Comparison of ENCODE assay signal across 11 mouse cellular contexts in genomic region chr10:95310688-95311441, GRCm38 (mm10). TPM values are rescaled to one million over a fixed set of nuclear protein-coding genes. Genes with fewer than 3 reads are reported as not detected.
DNase-seq lines count a peak whose midpoint lies in the region; ATAC-seq and TF ChIP-seq lines count a peak whose summit lies in the region.
"Had no signal": no experiment of that assay in that cellular context is flagged by ENCODE, and none has a peak within 500 bp of the region (broad histone marks: within the 10 kb centered on the region; RNA-seq: fewer than 3 reads in every experiment).

No protein-coding gene starts in this region.

- DNase-seq in gastrocnemius, adult 2 months: peak; percentile 46
- DNase-seq in gastrocnemius, postnatal 36 days: no peak
- peak; percentile 69 for DNase-seq in forebrain, embryonic 11.5 days (ENCODE audit: low spot score)
- peak; percentile 69 for DNase-seq in mesoderm, embryonic 11.5 days (ENCODE audit: low read depth, low spot score)
- DNase-seq in thymus, postnatal 14 days: no peak
- DNase-seq in left cerebral cortex, adult 9 months (ENCODE audit: low spot score in 2 of 2): no peak
- DNase-seq in layer of hippocampus, postnatal 14 days (ENCODE audit: low spot score in 2 of 2): no peak
- DNase-seq: lung, adult 18-20 months had no signal

- intact Hi-C loops in gastrocnemius, adult 2 months (cut with DNase I): no loop called here
- intact Hi-C loops in gastrocnemius, postnatal 36 days (cut with DNase I): no loop called here

- H3K27me3 ChIP-seq in E14TG2a.4 (ENCODE audit: insufficient read depth, low read length): no peaks in the 10 kb centered on the region
- peaks cover 2% of the 10 kb centered on the region; the same call in 1 of the 2 replicates for H3K27me3 ChIP-seq in forebrain, embryonic 11.5 days (ENCODE audit: control insufficient read depth, insufficient read depth, low read length)
- H3K27me3 ChIP-seq: stomach, embryonic 15.5 days had no signal

- H3K9ac ChIP-seq in forebrain, embryonic 11.5 days (ENCODE audit: low read length): no peak overlapping the region
- H3K9ac ChIP-seq: stomach, embryonic 15.5 days had no signal

- H3K9me3 ChIP-seq in E14TG2a.4 (ENCODE audit: low read length): no peaks in the 10 kb centered on the region
- no peaks in the 10 kb centered on the region for H3K9me3 ChIP-seq in forebrain, embryonic 11.5 days (ENCODE audit: control insufficient read depth, low read length)
- H3K9me3 ChIP-seq: stomach, embryonic 15.5 days had no signal

- peak overlapping the region; percentile 27; the same call in 1 of the 2 replicates for H3K4me2 ChIP-seq in forebrain, embryonic 11.5 days (ENCODE audit: low read depth, low read length, severe bottlenecking)
- H3K4me2 ChIP-seq: stomach, embryonic 15.5 days had no signal

- H3K4me1 ChIP-seq in E14TG2a.4 (replicated peaks; ENCODE audit: low read depth, low read length): peaks cover 88% of the 10 kb centered on the region
- H3K4me1 ChIP-seq in forebrain, embryonic 11.5 days (replicated peaks; ENCODE audit: control insufficient read depth, insufficient read depth, low read length): peaks cover 2% of the 10 kb centered on the region; the same call in 1 of the 2 replicates

- H3K27ac ChIP-seq in gastrocnemius, adult 2 months: peak overlapping the region; percentile 16; the same call in 1 of the 2 replicates
- no peak overlapping the region; the same call in 1 of the 2 replicates for H3K27ac ChIP-seq in forebrain, embryonic 11.5 days (ENCODE audit: low read depth, low read length)
- H3K27ac ChIP-seq: stomach, embryonic 15.5 days had no signal

- no peak for TF ChIP-seq CTCF in gastrocnemius, adult 2 months (IDR thresholded peaks at IDR 0.05)
- TF ChIP-seq CTCF in E14TG2a.4 (conservative IDR thresholded peaks at IDR 0.05; ENCODE audit: low read length): no peak

- peak; percentile 82 for ATAC-seq in forebrain, embryonic 11.5 days (replicated peaks; ENCODE audit: low FRiP score)

- no peak overlapping the region for H3K4me3 ChIP-seq in gastrocnemius, adult 2 months
- peak overlapping the region; percentile 68 for H3K4me3 ChIP-seq in E14TG2a.4 (replicated peaks; ENCODE audit: low read length)
- no peak overlapping the region for H3K4me3 ChIP-seq in forebrain, embryonic 11.5 days (ENCODE audit: low read depth, low read length)
- H3K4me3 ChIP-seq: erythroblast, embryonic 14.5 days; stomach, embryonic 15.5 days had no signal

- WGBS in forebrain, embryonic 11.5 days: 11% methylated on average over 21 of the region's 21 CpGs

- peaks cover 10% of the 10 kb centered on the region for H3K36me3 ChIP-seq in E14TG2a.4 (ENCODE audit: insufficient read depth, low read length)
- no peaks in the 10 kb centered on the region for H3K36me3 ChIP-seq in forebrain, embryonic 11.5 days (ENCODE audit: control insufficient read depth, insufficient read depth, low read length)
- H3K36me3 ChIP-seq: stomach, embryonic 15.5 days had no signal

RNA-seq across cellular contexts. Expression of gene Cradd, which starts 13.1 kb away (rescaled TPM):
- 1 to 10 TPM; 8.6 to 9.8 TPM for total RNA-seq in gastrocnemius, adult 2 months (2021)
- total RNA-seq in gastrocnemius, postnatal 36 days (2021): 10 to 100 TPM in 1 of 2 experiments, 1 to 10 TPM in 1; 8.3 to 11.1 TPM
- polyA plus RNA-seq in forebrain, embryonic 11.5 days (2014; fragmentation: Nextera tagmentation; extraction: Ambion mirVana): 15.7 and 16.6 TPM in 2 replicates
- 1 to 10 TPM; 6.6 TPM for total RNA-seq in layer of hippocampus, postnatal 14 days (2021)

Comparison
In these comparisons a context has a peak if more than half of its experiments do, and no peak if none do; other contexts are left out.
1. DNase-seq: peak in gastrocnemius, adult 2 months (single experiment), forebrain, embryonic 11.5 days (single experiment) and mesoderm, embryonic 11.5 days (single experiment); none in gastrocnemius, postnatal 36 days (0 of 2), thymus, postnatal 14 days (single experiment), left cerebral cortex, adult 9 months (0 of 2) and layer of hippocampus, postnatal 14 days (0 of 2).